Mouse (Mus musculus) stomach, embryonic 16.5 days (tissue): ENCODE measurements around the gene Hfe. TPM values are rescaled to one million over a fixed set of nuclear protein-coding genes. Genes with fewer than 3 reads are reported as not detected.
A peak's percentile ranks its signal among the peaks of the same experiment; 100 is the strongest.
"Not testable (repeated sequence)": the region's sequence is repeated elsewhere in the genome, so short reads cannot be mapped to it uniquely, and the experiment has no call there.

Experiments
- ATAC-seq: fragments of 200-750 bp; cut with Nextera tagmentation; 2 replicates; pipeline ENCODE4 v1.8.0; 2017; ENCODE audit warnings: moderate number of reproducible peaks, moderate TSS enrichment; ENCODE audit not compliant: insufficient read depth, low FRiP score
- H3K27ac ChIP-seq: fragments of 300-500 bp; sonication (generic); 2 replicates; pipeline ENCODE4 v1.5.1; 2014; ENCODE audit warnings: low read length
- H3K27me3 ChIP-seq: fragments of 300-500 bp; sonication (generic); 2 replicates; pipeline ENCODE4 v1.6.1; 2014; ENCODE audit warnings: low read length, control low read depth, mixed read lengths; ENCODE audit not compliant: control insufficient read depth, insufficient read depth
- H3K36me3 ChIP-seq: fragments of 300-500 bp; sonication (generic); 2 replicates; pipeline ENCODE4 v1.6.1; 2014; ENCODE audit warnings: low read length; ENCODE audit not compliant: control insufficient read depth, insufficient read depth
- H3K4me1 ChIP-seq: fragments of 300-500 bp; sonication (generic); 2 replicates; pipeline ENCODE4 v1.6.1; 2014; ENCODE audit warnings: low read length, control low read depth, mixed read lengths; ENCODE audit not compliant: control insufficient read depth, insufficient read depth
- H3K4me2 ChIP-seq: fragments of 300-500 bp; sonication (generic); 2 replicates; pipeline ENCODE4 v1.6.1; 2014; ENCODE audit warnings: low read depth, low read length, mixed read lengths
- H3K4me3 ChIP-seq: fragments of 300-500 bp; sonication (generic); replicated peaks from 2 replicates; pipeline ENCODE4 v1.5.1; 2014; ENCODE audit warnings: mild to moderate bottlenecking, low read length
- H3K9ac ChIP-seq: fragments of 300-500 bp; sonication (generic); 2 replicates; pipeline ENCODE4 v1.6.1; 2014; ENCODE audit warnings: low read length
- H3K9me3 ChIP-seq: fragments of 300-500 bp; sonication (generic); replicated peaks from 2 replicates; pipeline ENCODE4 v1.6.1; 2016; ENCODE audit warnings: low read length, control low read depth; ENCODE audit not compliant: control insufficient read depth
- WGBS: fragments of 180-500 bp; shearing (Covaris S2); extraction: QIAGEN DNeasy Blood & Tissue Kit; methylation state at CpG from one replicate; pipeline ENCODE4 v1.1.7; 2014; 5-methylcytosine and 5-hydroxymethylcytosine counted together
- polyA plus RNA-seq: library from polyadenylated mRNA; unstranded; fragments of >200 nt; fragmentation: Nextera tagmentation; extraction: Ambion mirVana; gene quantifications from 2 replicates; pipeline ENCODE4 v1.2.1, GENCODE M21; 2015

Hfe gene
- polyA plus RNA-seq, 1 experiment from 2014 or later: 9.6 TPM

DNA sequence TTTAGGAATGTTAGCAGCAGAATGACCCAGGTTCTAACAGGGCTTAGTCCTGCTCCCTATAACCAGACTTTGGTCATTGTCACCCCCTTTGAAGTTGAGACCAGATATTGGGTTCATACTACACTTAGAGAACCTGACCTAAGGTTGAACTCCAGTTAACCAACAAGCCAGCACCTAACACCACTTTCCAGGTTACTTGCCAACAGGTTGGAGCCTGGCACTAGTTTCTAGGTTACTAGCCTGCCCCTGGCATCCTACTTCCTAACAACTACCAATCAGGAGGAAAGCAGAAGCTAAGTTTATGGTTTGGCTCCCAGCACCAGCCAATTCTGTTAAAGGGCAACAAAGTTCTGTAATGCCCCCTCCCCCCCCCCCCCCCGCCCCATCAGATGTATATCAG, 14.6 kb upstream of the Hfe start:
- 80% methylated on average over 1 of the region's 1 CpGs for WGBS
- H3K9ac ChIP-seq: no peak overlapping the region
- no peaks in the 10 kb centered on the region for H3K27me3 ChIP-seq
- H3K36me3 ChIP-seq: no peaks in the 10 kb centered on the region
- no peaks in the 10 kb centered on the region for H3K4me1 ChIP-seq
- ATAC-seq: no peak
- no peak overlapping the region for H3K27ac ChIP-seq
- H3K4me3 ChIP-seq: no peak overlapping the region
- H3K4me2 ChIP-seq: no peak overlapping the region
- no peaks in the 10 kb centered on the region for H3K9me3 ChIP-seq

DNA sequence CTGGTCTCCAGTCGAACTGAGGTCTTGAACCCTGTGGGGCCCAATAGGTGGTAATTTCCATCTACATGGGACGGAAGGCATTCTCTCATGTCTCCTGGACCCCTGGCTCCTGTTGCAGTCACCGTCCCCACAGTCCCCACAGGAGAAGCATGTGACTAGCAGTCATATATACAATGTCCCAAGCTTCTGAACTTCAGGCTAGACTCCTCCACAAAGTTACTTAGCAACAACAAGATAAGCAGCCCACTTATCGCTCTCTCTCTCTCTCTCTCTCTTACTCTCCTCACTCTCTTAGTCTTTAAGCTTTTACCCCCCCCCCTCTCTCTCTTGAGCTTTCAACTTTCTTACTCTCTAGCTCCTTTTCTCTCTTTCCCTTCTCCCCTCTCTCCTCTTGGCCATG, 13.6 kb upstream of the Hfe start:
- H3K4me3 ChIP-seq: no peak overlapping the region
- no peak overlapping the region for H3K4me2 ChIP-seq
- H3K27me3 ChIP-seq: no peaks in the 10 kb centered on the region
- no peaks in the 10 kb centered on the region for H3K9me3 ChIP-seq
- no peak overlapping the region for H3K9ac ChIP-seq
- ATAC-seq: peak; percentile 29; the same call in 1 of the 2 replicates
- H3K36me3 ChIP-seq: no peaks in the 10 kb centered on the region
- WGBS: 61% methylated on average over 4 of the region's 4 CpGs
- H3K4me1 ChIP-seq: no peaks in the 10 kb centered on the region
- no peak overlapping the region for H3K27ac ChIP-seq

DNA sequence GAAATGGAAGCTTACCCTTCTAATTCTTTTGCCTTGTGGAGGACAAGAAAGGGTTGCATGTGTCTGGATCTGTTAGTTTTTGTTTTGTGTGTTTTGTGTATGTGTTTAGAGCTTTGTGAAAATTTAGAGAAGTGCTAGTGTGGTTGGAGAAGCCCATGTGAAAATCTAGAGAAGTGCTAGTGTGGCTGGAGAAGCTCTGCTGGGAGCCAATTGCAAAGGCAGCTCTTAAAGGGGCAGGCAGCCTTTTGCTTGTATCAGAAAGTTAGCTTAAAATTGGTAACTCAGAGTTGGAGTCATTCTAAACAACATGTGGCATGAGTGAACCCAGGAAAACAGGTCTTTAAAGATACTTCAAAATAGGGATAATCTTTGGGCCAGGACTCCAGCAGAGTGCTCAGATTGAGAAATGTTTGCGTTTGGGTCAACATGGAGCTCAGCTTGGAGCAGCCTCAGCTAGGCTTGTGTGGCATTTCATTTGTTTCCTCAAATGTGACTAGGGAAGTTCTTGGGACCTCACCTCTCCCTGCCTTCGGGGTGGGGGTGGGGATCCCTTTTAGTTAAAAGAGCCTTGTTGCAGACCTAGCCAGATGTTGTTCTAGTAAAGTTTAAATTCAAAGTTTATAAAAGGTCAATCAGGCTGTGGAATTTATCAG, 7.1 kb upstream of the Hfe start:
- not testable (repeated sequence) for H3K4me3 ChIP-seq, H3K36me3 ChIP-seq, ATAC-seq, H3K9ac ChIP-seq, H3K27me3 ChIP-seq, H3K4me1 ChIP-seq, H3K9me3 ChIP-seq, H3K4me2 ChIP-seq, H3K27ac ChIP-seq
- WGBS: 8% methylated on average over 2 of the region's 2 CpGs

GRCm38 (mm10) chr13:23717176-23717575, 6.5 kb upstream of the Hfe start:
- Histone ChIP-seq H3K9ac (no peak overlapping the region), H3K4me3 (no peak overlapping the region), H3K27ac (no peak overlapping the region), H3K27me3 (no peaks in the 10 kb centered on the region), H3K9me3 (no peaks in the 10 kb centered on the region), H3K36me3 (no peaks in the 10 kb centered on the region), H3K4me2 (no peak overlapping the region), H3K4me1 (no peaks in the 10 kb centered on the region)
- no peak for ATAC-seq
- 46% methylated on average over 11 of the region's 11 CpGs for WGBS

DNA sequence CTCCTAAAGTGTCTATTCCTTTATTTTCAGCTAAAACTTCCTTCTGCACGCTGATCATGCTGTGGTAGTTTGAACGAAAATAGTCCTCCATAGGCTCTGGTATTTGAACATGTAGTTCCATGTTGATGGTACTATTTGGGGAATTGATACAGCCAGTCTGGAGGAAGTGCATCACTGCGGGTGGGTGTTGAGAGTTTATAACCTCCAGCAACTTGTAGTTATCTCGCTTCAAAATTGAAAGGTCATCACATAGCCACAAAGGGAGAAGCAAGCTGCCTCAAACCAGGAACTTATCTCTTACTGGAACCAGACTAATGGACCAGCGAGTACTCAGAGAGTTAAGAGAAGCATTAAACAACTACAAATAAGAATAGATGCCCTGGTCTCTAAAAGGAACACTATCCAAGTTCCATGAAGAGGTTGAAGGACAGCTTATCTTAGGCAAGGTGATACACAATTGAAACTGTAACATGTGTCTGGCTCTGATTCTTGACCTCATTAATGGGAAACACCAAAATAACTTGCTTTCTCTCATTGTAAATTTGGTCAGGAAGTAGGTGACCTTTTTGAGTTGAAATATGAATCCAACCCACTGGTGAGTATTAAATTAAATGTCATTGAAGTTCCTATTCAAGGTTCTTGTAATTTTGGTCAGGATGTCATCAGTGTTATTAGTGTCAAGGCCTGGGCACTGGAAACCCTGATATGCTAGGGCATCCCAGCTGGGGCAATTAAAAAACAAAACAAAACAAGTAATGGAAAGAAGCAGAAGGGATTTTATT, 5.8 kb upstream of the Hfe start:
- H3K36me3 ChIP-seq: no peaks in the 10 kb centered on the region
- H3K4me1 ChIP-seq: no peaks in the 10 kb centered on the region
- 78% methylated on average over 5 of the region's 5 CpGs for WGBS
- no peak overlapping the region for H3K27ac ChIP-seq
- H3K27me3 ChIP-seq: no peaks in the 10 kb centered on the region
- no peaks in the 10 kb centered on the region for H3K9me3 ChIP-seq
- ATAC-seq: no peak
- H3K4me2 ChIP-seq: no peak overlapping the region
- H3K9ac ChIP-seq: no peak overlapping the region
- H3K4me3 ChIP-seq: no peak overlapping the region

DNA sequence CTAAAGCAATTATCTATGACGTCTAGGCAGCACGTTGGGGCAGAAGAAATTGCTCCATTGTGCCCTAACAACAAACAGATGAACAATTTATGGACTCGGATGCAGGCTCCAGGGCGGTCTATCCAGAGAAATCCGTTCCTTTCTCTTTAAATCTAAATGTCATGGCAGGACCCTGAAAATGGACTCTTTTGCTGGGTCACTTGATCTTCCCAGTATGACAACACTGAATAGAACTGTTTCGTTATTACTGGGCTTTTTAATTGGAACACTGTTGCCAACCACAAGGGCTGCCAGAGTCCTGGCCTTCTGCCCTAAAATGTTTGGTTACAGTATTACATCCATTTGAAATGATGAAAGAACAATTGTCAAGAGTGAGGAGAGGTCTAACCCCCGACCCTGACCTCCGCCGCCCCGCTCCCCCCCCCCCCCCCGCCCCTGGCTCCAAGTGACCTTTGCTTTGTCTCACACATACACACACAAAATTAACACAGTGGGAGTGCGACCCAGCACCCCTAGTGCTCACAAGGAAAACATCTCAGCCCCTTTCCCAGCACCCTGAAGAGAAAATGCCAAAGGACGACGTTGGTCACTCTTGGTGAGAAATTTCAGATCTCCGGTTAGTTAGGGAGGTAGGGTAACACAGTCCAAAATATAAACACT, 810 bp downstream of the Hfe start:
- H3K4me3 ChIP-seq: peak overlapping the region; percentile 53
- H3K9ac ChIP-seq: peak overlapping the region; percentile 82
- H3K9me3 ChIP-seq: no peaks in the 10 kb centered on the region
- H3K4me1 ChIP-seq: peaks cover 6% of the 10 kb centered on the region
- ATAC-seq: no peak
- H3K27ac ChIP-seq: no peak overlapping the region
- no peaks in the 10 kb centered on the region for H3K36me3 ChIP-seq
- no peaks in the 10 kb centered on the region for H3K27me3 ChIP-seq
- peak overlapping the region; percentile 88 for H3K4me2 ChIP-seq
- WGBS: 29% methylated on average over 15 of the region's 15 CpGs

DNA sequence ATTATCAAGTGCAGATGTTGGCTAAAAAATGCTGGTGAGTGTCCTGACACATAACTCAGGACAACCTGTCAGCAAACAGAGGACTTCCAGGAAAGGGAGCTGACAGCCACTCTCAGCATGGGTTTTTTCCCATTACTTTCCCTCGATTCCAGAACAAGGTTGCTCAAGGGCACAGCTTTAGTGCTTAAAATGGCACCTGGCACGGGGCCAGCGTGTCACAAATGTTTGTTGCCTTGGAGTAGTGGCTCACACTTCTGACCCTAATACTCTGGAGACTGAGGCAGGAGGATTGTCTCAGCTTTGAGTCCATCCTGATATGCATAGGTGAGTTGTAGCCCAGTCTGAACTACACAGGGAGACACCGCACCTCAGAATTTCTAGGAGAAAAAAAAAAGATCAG, 2.0 kb downstream of the Hfe start:
- Histone ChIP-seq H3K27ac (no peak overlapping the region), H3K27me3 (no peaks in the 10 kb centered on the region), H3K9ac (no peak overlapping the region), H3K4me1 (peaks cover 6% of the 10 kb centered on the region), H3K4me2 (no peak overlapping the region), H3K9me3 (no peaks in the 10 kb centered on the region), H3K4me3 (no peak overlapping the region), H3K36me3 (no peaks in the 10 kb centered on the region)
- WGBS: 67% methylated on average over 4 of the region's 4 CpGs
- ATAC-seq: no peak

DNA sequence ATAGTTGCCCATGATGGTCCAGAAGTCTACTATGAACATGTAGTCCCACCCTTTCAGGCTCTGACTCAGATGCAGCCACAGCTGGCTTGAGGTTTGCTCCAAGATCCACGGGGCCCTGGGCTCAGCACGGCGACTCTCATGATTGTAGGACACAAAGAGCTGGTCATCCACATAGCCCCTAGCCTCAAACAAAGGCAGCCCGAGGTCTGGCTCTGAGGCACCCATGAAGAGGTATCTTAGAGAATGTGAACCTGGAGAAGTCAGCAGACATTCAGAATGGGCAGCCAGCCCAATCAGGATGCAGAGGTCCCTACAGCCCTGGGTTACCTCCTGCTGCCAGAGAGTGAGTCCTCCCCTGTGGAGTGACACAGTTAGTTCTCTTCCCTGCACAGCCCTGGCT, 2.6 kb downstream of the Hfe start:
- Histone ChIP-seq H3K9ac (no peak overlapping the region), H3K4me3 (no peak overlapping the region), H3K4me1 (peaks cover 6% of the 10 kb centered on the region), H3K9me3 (no peaks in the 10 kb centered on the region), H3K4me2 (no peak overlapping the region), H3K36me3 (no peaks in the 10 kb centered on the region), H3K27ac (no peak overlapping the region), H3K27me3 (no peaks in the 10 kb centered on the region)
- WGBS: 78% methylated on average over 4 of the region's 4 CpGs
- ATAC-seq: no peak

- Histone ChIP-seq H3K9ac (no peak overlapping the region), H3K27me3 (no peaks in the 10 kb centered on the region), H3K4me3 (no peak overlapping the region), H3K9me3 (no peaks in the 10 kb centered on the region), H3K36me3 (no peaks in the 10 kb centered on the region), H3K27ac (no peak overlapping the region), H3K4me1 (peaks cover 6% of the 10 kb centered on the region), H3K4me2 (no peak overlapping the region)
- 93% methylated on average over 12 of the region's 12 CpGs for WGBS
- ATAC-seq: no peak
These were observed 3.9 kb downstream of the Hfe start for GRCm38 (mm10) chr13:23706771-23707170.
